Mouse (Mus musculus) spleen, adult 2 months (tissue): Measurements from ENCODE around the gene Mettl17.

Source experiments
- CTCF ChIP-seq: fragments of 200-500 bp; IDR thresholded peaks from 2 replicates; pipeline ENCODE4 v1.5.1; 2011; ENCODE audit warnings: mild to moderate bottlenecking, inconsistent platforms; ENCODE audit not compliant: insufficient read depth, insufficient read length, insufficient replicate concordance; ENCODE audit errors: extremely low read depth
- POLR2A ChIP-seq: fragments of 200-500 bp; IDR thresholded peaks from 2 replicates; pipeline ENCODE4 v1.6.1; 2011; ENCODE audit warnings: low read depth, low read length, inconsistent platforms

DNA sequence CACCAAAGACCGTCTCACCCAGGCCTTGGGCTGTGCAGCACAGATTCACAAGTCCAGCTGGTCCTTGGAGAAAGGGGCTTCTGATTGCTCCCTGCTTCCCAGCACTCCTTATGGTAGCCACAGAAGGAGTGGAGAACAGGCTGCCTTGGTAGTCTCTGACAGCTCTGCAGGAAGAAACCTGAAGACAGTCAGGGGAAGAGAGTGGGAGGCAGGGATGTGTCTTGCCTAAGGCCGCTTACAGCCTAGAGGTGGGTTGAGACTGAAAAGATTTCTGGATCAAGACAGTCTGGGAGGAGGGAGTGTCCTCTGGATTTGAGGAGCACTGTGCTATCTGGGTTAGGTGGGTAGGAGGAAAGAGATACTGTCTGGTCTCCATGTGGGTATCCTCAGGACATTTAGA lies 38.3 kb downstream of the Mettl17 start:
- TF ChIP-seq CTCF (no peak), POLR2A (no peak)
